Mouse (Mus musculus) thymus, adult 2 months (tissue): Measurements from ENCODE around the gene Polr1d. TPM values are rescaled to one million over a fixed set of nuclear protein-coding genes. Genes with fewer than 3 reads are reported as not detected.

Experiments
- DNase-seq: peaks from one replicate; pipeline ENCODE4 v3.0.0; 2021
- H3K27ac ChIP-seq: fragments of 200-500 bp; 2 replicates; pipeline ENCODE4 v1.5.1; 2012; ENCODE audit warnings: low read length, control low read depth; ENCODE audit not compliant: control insufficient read depth, insufficient read depth
- H3K27me3 ChIP-seq: fragments of 200-500 bp; 2 replicates; pipeline ENCODE4 v1.6.1; 2012; ENCODE audit warnings: mild to moderate bottlenecking, low read length, moderate library complexity, mixed read lengths; ENCODE audit not compliant: control insufficient read depth, insufficient read depth
- H3K36me3 ChIP-seq: fragments of 200-500 bp; 2 replicates; pipeline ENCODE4 v1.6.1; 2012; ENCODE audit warnings: mild to moderate bottlenecking, low read length, moderate library complexity; ENCODE audit not compliant: control insufficient read depth, insufficient read depth
- H3K4me1 ChIP-seq: fragments of 200-500 bp; replicated peaks from 2 replicates; pipeline ENCODE4 v1.6.1; 2012; ENCODE audit warnings: low read length; ENCODE audit not compliant: control insufficient read depth, insufficient read depth
- H3K4me3 ChIP-seq: fragments of 200-500 bp; 2 replicates; pipeline ENCODE4 v1.5.1; 2012; ENCODE audit warnings: mild to moderate bottlenecking, low read length, control low read depth, moderate library complexity; ENCODE audit not compliant: control insufficient read depth, insufficient read depth
- CTCF ChIP-seq: fragments of 200-500 bp; IDR thresholded peaks from 2 replicates; pipeline ENCODE4 v1.5.1; 2012; ENCODE audit warnings: mild to moderate bottlenecking, control low read depth, low read length, moderate library complexity, borderline replicate concordance; ENCODE audit not compliant: control insufficient read depth, poor library complexity, insufficient read depth; ENCODE audit errors: extremely low read depth
- POLR2A ChIP-seq: fragments of 200-500 bp; IDR thresholded peaks from 2 replicates; pipeline ENCODE4 v1.6.1; 2012; ENCODE audit warnings: mild to moderate bottlenecking, low read length, control low read depth, moderate library complexity; ENCODE audit not compliant: control insufficient read depth, poor library complexity, insufficient read depth; ENCODE audit errors: extremely low read depth
- WGBS: fragments of 180-500 bp; shearing (Covaris S2); methylation state at CpG from one replicate; pipeline ENCODE4 v1.1.7; 2018; 5-methylcytosine and 5-hydroxymethylcytosine counted together
- polyA plus RNA-seq: library from polyadenylated mRNA; depleted of rRNA; stranded (reverse); fragments of >200 nt; gene quantifications from 2 replicates; pipeline ENCODE4 v1.2.3, GENCODE M21; 2012

Polr1d gene
- polyA plus RNA-seq, 1 experiment: 55.1 TPM

DNA sequence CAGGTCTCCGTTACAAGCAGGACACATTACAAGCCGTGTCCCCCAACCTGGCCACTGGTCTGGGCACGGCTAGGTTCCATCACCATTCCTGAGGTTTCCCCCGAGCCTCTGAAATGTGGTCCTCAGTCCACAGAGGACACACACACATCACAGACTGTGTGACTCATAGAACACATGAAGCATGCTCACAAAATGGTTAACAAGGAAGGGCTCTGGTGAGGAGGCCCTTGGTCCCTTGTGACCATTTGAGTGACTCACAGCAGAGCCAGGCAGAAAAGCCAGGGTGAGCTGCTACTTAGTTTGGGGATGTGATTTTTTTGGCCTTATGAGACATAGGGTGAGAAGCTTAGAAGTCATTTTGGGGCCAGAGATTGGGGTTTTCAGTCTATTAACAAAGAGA is 55.1 kb downstream of the Polr1d start:
- WGBS: 92% methylated on average over 4 of the region's 4 CpGs
- TF ChIP-seq CTCF (no peak), POLR2A (no peak)
- Histone ChIP-seq H3K4me3 (no peak overlapping the region), H3K36me3 (no peaks in the 10 kb centered on the region), H3K27ac (no peak overlapping the region), H3K4me1 (no peaks in the 10 kb centered on the region), H3K27me3 (no peaks in the 10 kb centered on the region)
- no peak for DNase-seq

DNA sequence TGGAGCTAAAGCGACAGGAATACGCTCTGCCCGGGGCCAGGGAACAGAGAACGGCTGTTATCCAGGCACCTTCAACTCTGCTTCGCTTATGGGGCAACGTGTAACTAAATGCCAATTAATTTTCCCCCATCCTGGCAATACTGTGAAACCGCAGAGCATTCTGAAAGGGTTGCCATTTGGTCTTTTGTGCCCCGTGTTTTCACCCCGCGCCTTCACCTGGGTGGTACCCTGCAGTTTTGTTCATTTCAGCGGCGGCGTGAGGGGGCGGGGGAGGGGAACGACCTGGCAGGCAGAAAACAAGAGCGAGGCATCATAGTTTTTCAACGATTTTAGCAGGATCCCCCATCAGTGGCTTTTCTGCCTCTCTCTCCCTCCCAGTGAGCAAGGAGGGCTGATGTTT is 56.8 kb downstream of the Polr1d start:
- Histone ChIP-seq H3K36me3 (no peaks in the 10 kb centered on the region), H3K4me1 (no peaks in the 10 kb centered on the region), H3K27me3 (no peaks in the 10 kb centered on the region), H3K27ac (no peak overlapping the region), H3K4me3 (no peak overlapping the region)
- TF ChIP-seq POLR2A (no peak), CTCF (no peak)
- no peak for DNase-seq
- 37% methylated on average over 17 of the region's 17 CpGs for WGBS

DNA sequence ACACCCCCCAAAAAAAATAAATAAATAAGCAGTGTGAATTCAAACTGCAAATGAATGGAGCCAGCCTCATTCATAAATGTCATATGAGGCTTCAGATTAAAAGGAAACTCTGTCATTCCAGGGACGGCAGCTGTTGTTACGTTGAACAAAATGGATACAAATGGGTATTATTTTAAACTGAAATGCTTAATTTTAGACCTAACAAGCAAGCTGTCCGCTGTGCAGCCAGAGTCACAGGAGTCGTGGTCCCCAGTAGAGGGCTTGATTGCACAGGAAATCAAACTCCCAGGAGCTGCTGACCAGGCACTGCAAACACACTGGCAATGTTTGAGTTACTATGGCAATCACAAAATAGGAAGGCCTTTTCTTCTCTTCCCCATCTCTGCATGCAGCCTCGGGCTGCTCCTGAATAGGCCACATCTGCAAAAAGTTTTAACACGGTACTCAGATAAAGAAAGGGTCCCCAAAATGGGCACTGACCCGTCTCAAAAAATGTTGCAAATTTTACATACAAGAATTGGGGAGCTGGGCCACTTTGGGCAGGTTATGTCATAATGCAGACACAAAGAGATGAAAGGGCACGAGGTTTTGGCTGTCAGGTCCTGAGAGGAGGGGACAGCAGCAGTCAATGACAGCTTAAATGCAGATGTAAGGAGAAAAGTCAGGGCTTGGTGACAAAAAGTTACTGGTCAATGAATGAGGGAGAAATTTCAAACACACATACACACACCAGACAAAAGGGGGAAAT is 57.7 kb downstream of the Polr1d start:
- Histone ChIP-seq H3K4me3 (no peak overlapping the region), H3K4me1 (no peaks in the 10 kb centered on the region), H3K27me3 (no peaks in the 10 kb centered on the region), H3K36me3 (no peaks in the 10 kb centered on the region), H3K27ac (no peak overlapping the region)
- no peak for TF ChIP-seq CTCF
- TF ChIP-seq POLR2A: no peak
- no peak for DNase-seq
- 59% methylated on average over 8 of the region's 8 CpGs for WGBS

DNA sequence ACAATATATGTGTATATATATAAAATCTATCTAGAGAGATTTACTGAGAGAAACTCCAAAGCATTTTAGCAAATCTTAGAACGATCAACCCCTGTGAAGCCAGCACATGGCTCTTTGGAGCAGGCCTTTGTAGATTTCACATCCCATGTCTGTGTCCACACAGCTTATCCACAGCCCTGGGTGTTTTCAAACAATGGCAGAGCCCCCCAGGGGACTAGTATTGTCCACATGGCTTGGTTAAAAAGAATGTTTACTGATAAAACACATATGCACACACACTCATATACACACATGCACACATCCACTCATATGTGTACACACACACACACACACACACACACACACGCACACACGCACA is 58.2 kb downstream of the Polr1d start:
- 93% methylated on average over 3 of the region's 3 CpGs for WGBS
- H3K4me3 ChIP-seq: no peak overlapping the region
- H3K27me3 ChIP-seq: no peaks in the 10 kb centered on the region
- H3K36me3 ChIP-seq: no peaks in the 10 kb centered on the region
- no peaks in the 10 kb centered on the region for H3K4me1 ChIP-seq
- DNase-seq: no peak
- TF ChIP-seq POLR2A: no peak
- TF ChIP-seq CTCF: no peak
- H3K27ac ChIP-seq: no peak overlapping the region

DNA sequence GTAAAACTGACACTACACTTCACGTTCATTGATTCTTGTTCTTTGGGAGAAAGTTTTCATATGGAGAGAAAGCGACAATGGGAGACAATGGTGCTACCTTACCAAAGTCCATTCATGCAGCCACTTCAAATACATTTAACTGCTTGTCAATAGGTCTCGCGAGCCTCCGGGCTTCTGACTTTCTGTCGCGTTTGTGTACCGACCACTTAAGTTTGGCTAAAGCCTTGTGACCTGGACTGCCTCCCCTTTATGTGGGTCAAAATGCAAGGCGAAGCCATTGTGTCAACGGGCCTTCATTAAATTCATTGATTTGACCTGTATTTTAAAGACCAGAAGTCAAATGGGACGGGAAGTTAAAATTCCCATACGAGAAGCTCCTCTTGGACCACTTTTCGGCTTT is 59.1 kb downstream of the Polr1d start:
- Histone ChIP-seq H3K27ac (no peak overlapping the region), H3K4me3 (no peak overlapping the region), H3K27me3 (no peaks in the 10 kb centered on the region), H3K4me1 (no peaks in the 10 kb centered on the region), H3K36me3 (no peaks in the 10 kb centered on the region)
- TF ChIP-seq POLR2A (no peak), CTCF (no peak)
- 90% methylated on average over 13 of the region's 13 CpGs for WGBS
- no peak for DNase-seq

DNA sequence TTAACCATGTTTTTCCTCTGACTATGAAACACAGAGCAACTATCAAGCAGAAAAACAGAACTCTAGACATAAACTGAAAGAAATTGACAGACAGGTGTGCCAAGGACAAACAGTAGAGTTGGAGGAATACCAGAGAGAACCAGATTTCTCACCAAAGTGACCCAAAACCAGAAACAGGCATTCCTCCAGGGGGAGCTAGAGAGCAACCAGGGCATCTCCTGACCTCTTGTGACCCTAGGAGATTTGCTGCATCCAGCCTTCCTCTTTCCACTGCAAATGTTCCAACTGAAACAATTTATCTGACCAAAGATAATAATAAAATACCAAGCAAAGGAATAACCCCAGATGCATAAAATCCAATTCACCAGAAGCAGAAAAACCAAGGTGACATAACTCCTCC is 70.5 kb downstream of the Polr1d start:
- no peak overlapping the region for H3K27ac ChIP-seq
- peak; percentile 29 for DNase-seq
- TF ChIP-seq POLR2A (no peak), CTCF (no peak)
- H3K4me3 ChIP-seq: no peak overlapping the region
- no peaks in the 10 kb centered on the region for H3K27me3 ChIP-seq
- H3K36me3 ChIP-seq: no peaks in the 10 kb centered on the region
- no peaks in the 10 kb centered on the region for H3K4me1 ChIP-seq
